Mouse (Mus musculus) ES-E14 (cell line): ENCODE measurements at regions not wholly inside any gene's neighbourhood (a gene's known extent, or its start where the extent isn't known, plus 50 kb on each side); places are given as distances from the start of the nearest gene placed in this dataset.

Source experiments
- HCFC1 ChIP-seq: IDR thresholded peaks from 2 replicates; pipeline ENCODE4 v1.6.1; 2012; ENCODE audit warnings: low read length, inconsistent platforms, borderline replicate concordance; ENCODE audit not compliant: insufficient read depth
- MAFK ChIP-seq: IDR thresholded peaks from 2 replicates; pipeline ENCODE4 v1.6.1; 2014; ENCODE audit warnings: mild to moderate bottlenecking, low read depth, low read length, inconsistent platforms; ENCODE audit not compliant: insufficient read depth

- TF ChIP-seq MAFK: no peak
- no peak for TF ChIP-seq HCFC1
These were observed 110.5 kb upstream of the Frmd4a start for GRCm38 (mm10) chr2:3907026-3907425.
